Mouse (Mus musculus): ENCODE data around the gene Ift22.

- no peak for TF ChIP-seq CTCF (IDR thresholded peaks at IDR 0.05; ENCODE audit: insufficient read depth, low read length)
- no peak for TF ChIP-seq POLR2A (IDR thresholded peaks at IDR 0.05; ENCODE audit: borderline replicate concordance, extremely low read depth, low read depth, low read length)
Measured at GRCm38 (mm10) chr5:136861191-136861940, 46.6 kb upstream of the Ift22 start.
